In the genomic region with DNA sequence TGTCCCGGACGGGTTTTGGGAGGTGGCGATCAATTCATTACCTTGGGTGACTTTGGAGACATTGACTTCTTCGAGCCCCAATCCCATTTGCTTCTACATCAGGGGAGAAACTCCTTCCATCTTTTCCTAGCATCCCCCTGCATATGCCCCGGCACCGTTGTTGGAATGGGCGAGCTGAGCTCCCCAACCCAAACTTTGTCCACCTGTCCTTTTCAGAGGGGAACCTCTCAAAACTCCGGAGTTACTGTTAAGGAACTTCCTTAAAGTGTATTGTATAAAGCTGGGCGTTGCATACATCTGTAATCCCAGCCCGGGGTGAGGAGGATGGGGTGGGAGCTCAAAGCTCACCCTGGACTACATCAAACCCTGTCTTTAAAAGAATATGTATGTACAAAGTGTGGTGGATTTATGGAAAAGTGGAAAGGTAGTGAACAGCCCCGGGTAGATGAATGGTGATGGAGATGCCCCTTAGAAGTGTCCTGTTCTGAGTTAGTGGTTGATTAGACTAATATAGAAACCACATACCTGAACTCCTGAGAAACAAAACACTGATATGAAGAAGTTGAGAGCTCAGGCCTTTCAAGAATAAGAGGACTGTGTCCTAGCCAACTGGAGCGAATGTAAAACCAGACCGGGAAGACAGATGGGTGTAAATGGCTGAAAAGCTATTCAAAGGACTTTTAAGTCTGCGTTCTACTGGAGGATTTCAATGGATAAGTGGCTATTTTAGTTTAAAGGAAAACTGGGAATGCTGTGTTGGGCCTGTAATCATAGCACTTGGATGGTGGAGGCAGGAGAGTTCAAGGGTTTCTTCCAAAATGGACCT, we compare ENCODE assay signal across 8 mouse cellular contexts. TPM values are rescaled to one million over a fixed set of nuclear protein-coding genes. Genes with fewer than 3 reads are reported as not detected.
A peak's percentile ranks its signal among the peaks of the same experiment; 100 is the strongest.
DNase-seq lines count a peak whose midpoint lies in the region; ATAC-seq and TF ChIP-seq lines count a peak whose summit lies in the region.

No protein-coding gene starts in this region.

- peak overlapping the region; percentile 5; the same call in 1 of the 2 replicates for H3K27ac ChIP-seq in cerebellum, adult 2 months (ENCODE audit: insufficient read depth, low read length)
- peak overlapping the region; percentile 94 for H3K27ac ChIP-seq in forebrain, embryonic 10.5 days
- peak overlapping the region; percentile 76 for H3K27ac ChIP-seq in liver, embryonic 13.5 days

- no peaks in the 10 kb centered on the region for H3K4me1 ChIP-seq in cerebellum, adult 2 months (ENCODE audit: control insufficient read depth, insufficient read depth, low read length)
- H3K4me1 ChIP-seq in forebrain, embryonic 10.5 days = peaks cover 18% of the 10 kb centered on the region
- H3K4me1 ChIP-seq in liver, embryonic 13.5 days (replicated peaks) = peaks cover 36% of the 10 kb centered on the region

- TF ChIP-seq CTCF in cerebellum, adult 2 months (IDR thresholded peaks at IDR 0.05; ENCODE audit: borderline replicate concordance, insufficient read depth, low read depth, low read length) = no peak

- no peak for DNase-seq in cerebellum, adult 2 months
- no peak for DNase-seq in cerebellum, adult 8-10 months
- DNase-seq in 3T3-L1 (ENCODE audit: low read depth, low spot score) = peak; percentile 47
- no peak for DNase-seq in forebrain, embryonic 10.5 days (ENCODE audit: extremely low spot score, low spot score)
- peak; percentile 3 for DNase-seq in liver, embryonic 13.5 days
- DNase-seq in adrenal gland, postnatal 14 days = no peak
- no peak for DNase-seq in yolk sac, embryonic 10.5 days (ENCODE audit: low spot score)
- DNase-seq in kidney, adult 8-10 months = no peak

- H3K4me3 ChIP-seq in cerebellum, adult 2 months (replicated peaks; ENCODE audit: insufficient read depth, low read depth, low read length) = peak overlapping the region; percentile 82
- peak overlapping the region; percentile 71 for H3K4me3 ChIP-seq in forebrain, embryonic 10.5 days
- peak overlapping the region; percentile 70 for H3K4me3 ChIP-seq in liver, embryonic 13.5 days (replicated peaks)

- H3K9me3 ChIP-seq in forebrain, embryonic 10.5 days = peaks cover 6% of the 10 kb centered on the region; the same call in 1 of the 2 replicates
- no peaks in the 10 kb centered on the region for H3K9me3 ChIP-seq in liver, embryonic 13.5 days (replicated peaks)

- H3K4me2 ChIP-seq in liver, embryonic 13.5 days = peak overlapping the region; percentile 87

- 5% methylated on average over 14 of the region's 14 CpGs for WGBS in cerebellum, adult 2 months
- 11% methylated on average over 14 of the region's 14 CpGs for WGBS in forebrain, embryonic 10.5 days
- 12% methylated on average over 14 of the region's 14 CpGs for WGBS in liver, embryonic 13.5 days (ENCODE audit: insufficient replicate concordance)

- no peak for ATAC-seq in liver, embryonic 13.5 days (ENCODE audit: low read depth)

- peaks cover 10% of the 10 kb centered on the region for H3K36me3 ChIP-seq in forebrain, embryonic 10.5 days (replicated peaks)
- H3K36me3 ChIP-seq in liver, embryonic 13.5 days = 0 out of 2 replicates have a peak, but pooled peaks cover 3% of the 10 kb centered on the region

- H3K27me3 ChIP-seq in cerebellum, adult 2 months (ENCODE audit: control insufficient read depth, insufficient read depth, low read length) = no peaks in the 10 kb centered on the region
- H3K27me3 ChIP-seq in forebrain, embryonic 10.5 days (ENCODE audit: poor library complexity, severe bottlenecking) = no peaks in the 10 kb centered on the region
- H3K27me3 ChIP-seq in liver, embryonic 13.5 days = no peaks in the 10 kb centered on the region

- peak overlapping the region; percentile 74 for H3K9ac ChIP-seq in liver, embryonic 13.5 days

- TF ChIP-seq POLR2A in cerebellum, adult 2 months (IDR thresholded peaks at IDR 0.05; ENCODE audit: borderline replicate concordance, insufficient read depth, low read length) = no peak

RNA-seq across cellular contexts. Expression of gene Cyp20a1, which starts 0.7 kb away (rescaled TPM):
- polyA plus RNA-seq in cerebellum, adult 2 months (2012; rRNA removed) = 15.9 and 17.3 TPM in 2 replicates
- 23.9 and 25.6 TPM in 2 replicates for polyA plus RNA-seq in forebrain, embryonic 10.5 days (2016; fragmentation: Nextera tagmentation; extraction: Ambion mirVana)
- 11.3 and 14.3 TPM in 2 replicates for polyA plus RNA-seq in liver, embryonic 13.5 days (2015; fragmentation: Nextera tagmentation; extraction: Ambion mirVana)
- 26.5 and 27.6 TPM in 2 replicates for total RNA-seq in adrenal gland, postnatal 14 days (2021)

Comparison
In these comparisons a context has a peak if more than half of its experiments do, and no peak if none do; other contexts are left out.
1. DNase-seq: peak in 3T3-L1 (single experiment) and liver, embryonic 13.5 days (single experiment); none in cerebellum, adult 2 months (0 of 2), cerebellum, adult 8-10 months (single experiment), forebrain, embryonic 10.5 days (single experiment), adrenal gland, postnatal 14 days (single experiment), yolk sac, embryonic 10.5 days (single experiment) and kidney, adult 8-10 months (0 of 2).
2. H3K27ac ChIP-seq: peak in every context shown above with its lines; median percentile 94 in forebrain, embryonic 10.5 days; 76 in liver, embryonic 13.5 days; 5 in cerebellum, adult 2 months.
3. Peak in every context shown above with its lines, with median percentiles within 50 percentile points of each other: H3K4me3 ChIP-seq.